Mouse (Mus musculus): ENCODE results near the gene Myl6. TPM values are rescaled to one million over a fixed set of nuclear protein-coding genes. Genes with fewer than 3 reads are reported as not detected.

The Myl6 gene
- total and polyA plus RNA-seq, 3 experiments, result 366 to 560 (median 555) TPM

- no peaks in the 10 kb centered on the region for H3K27me3 ChIP-seq (replicated peaks)
- peaks cover 34 to 62% of the 10 kb centered on the region in 2 experiments for H3K36me3 ChIP-seq (replicated peaks in 1 of 2; ENCODE audit: control insufficient read depth in 1 of 2, insufficient read depth in 1 of 2, low read length in 1 of 2)
- no peak for TF ChIP-seq ETS1 (conservative IDR thresholded peaks at IDR 0.05; ENCODE audit: low read depth, low read length)
- TF ChIP-seq CHD2 (IDR thresholded peaks at IDR 0.05; ENCODE audit: low read length), result no peak
- TF ChIP-seq SMC3 (IDR thresholded peaks at IDR 0.05; ENCODE audit: low read depth, low read length), result no peak
- no peak for TF ChIP-seq ZC3H11A (IDR thresholded peaks at IDR 0.05; ENCODE audit: low read depth, low read length)
- TF ChIP-seq USF1 (IDR thresholded peaks at IDR 0.05; ENCODE audit: low read depth, low read length), result no peak
- TF ChIP-seq MXI1 (IDR thresholded peaks at IDR 0.05; ENCODE audit: low read depth, low read length), result no peak
- no peak for TF ChIP-seq UBTF (IDR thresholded peaks at IDR 0.05; ENCODE audit: low read depth, low read length)
- TF ChIP-seq MAZ (IDR thresholded peaks at IDR 0.05; ENCODE audit: low read depth, low read length), result no peak
- no peak for TF ChIP-seq RCOR1 (conservative IDR thresholded peaks at IDR 0.05; ENCODE audit: low read depth, low read length)
- TF ChIP-seq NELFE (IDR thresholded peaks at IDR 0.05; ENCODE audit: low read depth, low read length), result no peak
- TF ChIP-seq SIN3A (IDR thresholded peaks at IDR 0.05; ENCODE audit: low read length), result no peak
- TF ChIP-seq MEF2A (IDR thresholded peaks at IDR 0.05; ENCODE audit: borderline replicate concordance, low read depth, low read length), result no peak
- TF ChIP-seq ZMIZ1 (IDR thresholded peaks at IDR 0.05; ENCODE audit: low read depth, low read length), result no peak
- no peak for TF ChIP-seq POLR2AphosphoS2 (IDR thresholded peaks at IDR 0.05; ENCODE audit: low read depth, low read length)
- H3K9ac ChIP-seq (ENCODE audit: insufficient read depth, low read depth), result no peak overlapping the region
- DNase-seq (ENCODE audit: extremely low read depth), result no peak
- no peaks in the 10 kb centered on the region for H3K9me3 ChIP-seq (replicated peaks; ENCODE audit: low read length)
- H3K27ac ChIP-seq (ENCODE audit: insufficient read depth, low read depth), result no peak overlapping the region
- dilution Hi-C loops (cut with MboI; ENCODE audit: extremely low pct_ligation_motif_present, extremely low pct_unique_long_range_greater_than_20kb, low sequenced_read_pairs), result no loop called here
- no peaks in the 10 kb centered on the region for H3K79me2 ChIP-seq (replicated peaks; ENCODE audit: control insufficient read depth, extremely low read depth, insufficient read depth, poor library complexity, severe bottlenecking)
- in situ Hi-C loops (cut with MboI; ENCODE audit: low pct_ligation_motif_present, low pct_unique_long_range_greater_than_20kb, low sequenced_read_pairs), result no loop called here
- no peak overlapping the region for H3K4me2 ChIP-seq (ENCODE audit: insufficient read depth, low read depth, poor library complexity, severe bottlenecking)
- peaks cover 0 to 17% of the 10 kb centered on the region in 2 experiments; a peak in 2 of 4 replicates for H3K4me1 ChIP-seq (ENCODE audit: control insufficient read depth in 1 of 2, insufficient read depth in 2 of 2)
- H3K4me3 ChIP-seq (replicated peaks in 1 of 3; ENCODE audit: low read depth in 2 of 3, low read length in 2 of 3, poor library complexity in 1 of 3), result no peak overlapping the region
These were observed 52.4 kb downstream of the Myl6 start for GRCm38 (mm10) chr10:128441324-128442119.

Other genes with a start within 250 kb of the Myl6 start
Only the 20 nearest of the 25 such genes appear.
- gene Il23a, start 195.4 kb downstream of the Myl6 start, total RNA-seq (2012; rRNA removed), result 1.2 and 3.6 TPM in 2 replicates
- 0.32 and 0.41 TPM in 2 replicates for gene Il23a, start 195.4 kb downstream of the Myl6 start, total RNA-seq (2014; rRNA removed)
- gene Il23a, start 195.4 kb downstream of the Myl6 start, polyA plus RNA-seq (2012; ENCODE audit: insufficient read length, low read depth), result 0.30 and 0.49 TPM in 2 replicates
- 8.1 and 11.0 TPM in 2 replicates for gene Pan2, start 190.8 kb downstream of the Myl6 start, total RNA-seq (2012; rRNA removed)
- 9.4 and 10.6 TPM in 2 replicates for gene Pan2, start 190.8 kb downstream of the Myl6 start, total RNA-seq (2014; rRNA removed)
- gene Pan2, start 190.8 kb downstream of the Myl6 start, polyA plus RNA-seq (2012; ENCODE audit: insufficient read length, low read depth), result 16.1 and 18.5 TPM in 2 replicates
- gene Cnpy2, start 171.7 kb downstream of the Myl6 start, total RNA-seq (2012; rRNA removed), result 91.0 and 111 TPM in 2 replicates
- 64.9 and 72.0 TPM in 2 replicates for gene Cnpy2, start 171.7 kb downstream of the Myl6 start, total RNA-seq (2014; rRNA removed)
- gene Cnpy2, start 171.7 kb downstream of the Myl6 start, polyA plus RNA-seq (2012; ENCODE audit: insufficient read length, low read depth), result 98.9 and 107 TPM in 2 replicates
- gene Cs, start 156.4 kb downstream of the Myl6 start, total RNA-seq (2012; rRNA removed), result 145 and 149 TPM in 2 replicates
- gene Cs, start 156.4 kb downstream of the Myl6 start, total RNA-seq (2014; rRNA removed), result 131 and 137 TPM in 2 replicates
- gene Cs, start 156.4 kb downstream of the Myl6 start, polyA plus RNA-seq (2012; ENCODE audit: insufficient read length, low read depth), result 214 and 240 TPM in 2 replicates
- gene Coq10a, start 125.1 kb downstream of the Myl6 start, total RNA-seq (2012; rRNA removed), result 8.4 and 11.1 TPM in 2 replicates
- gene Coq10a, start 125.1 kb downstream of the Myl6 start, total RNA-seq (2014; rRNA removed), result 5.7 and 7.7 TPM in 2 replicates
- gene Coq10a, start 125.1 kb downstream of the Myl6 start, polyA plus RNA-seq (2012; ENCODE audit: insufficient read length, low read depth), result 8.6 and 12.1 TPM in 2 replicates
- gene Ankrd52, start 117.0 kb downstream of the Myl6 start, total RNA-seq (2012; rRNA removed), result 15.3 and 15.8 TPM in 2 replicates
- 3.5 and 4.3 TPM in 2 replicates for gene Ankrd52, start 117.0 kb downstream of the Myl6 start, total RNA-seq (2014; rRNA removed)
- gene Ankrd52, start 117.0 kb downstream of the Myl6 start, polyA plus RNA-seq (2012; ENCODE audit: insufficient read length, low read depth), result 45.9 and 51.0 TPM in 2 replicates
- 0.21 TPM in 1 of 2 replicates, not detected in the other for gene Slc39a5, start 92.9 kb downstream of the Myl6 start, total RNA-seq (2012; rRNA removed)
- gene Slc39a5, start 92.9 kb downstream of the Myl6 start, total RNA-seq (2014; rRNA removed), result not detected in 2 replicates
- gene Slc39a5, start 92.9 kb downstream of the Myl6 start, polyA plus RNA-seq (2012; ENCODE audit: insufficient read length, low read depth), result 0.11 TPM in 1 of 2 replicates, not detected in the other
- 43.7 and 45.8 TPM in 2 replicates for gene Nabp2, start 82.7 kb downstream of the Myl6 start, total RNA-seq (2012; rRNA removed)
- 40.3 and 46.9 TPM in 2 replicates for gene Nabp2, start 82.7 kb downstream of the Myl6 start, total RNA-seq (2014; rRNA removed)
- gene Nabp2, start 82.7 kb downstream of the Myl6 start, polyA plus RNA-seq (2012; ENCODE audit: insufficient read length, low read depth), result 123 and 147 TPM in 2 replicates
- gene Rnf41, start 82.5 kb downstream of the Myl6 start, total RNA-seq (2012; rRNA removed), result 19.9 and 20.1 TPM in 2 replicates
- 15.3 and 15.9 TPM in 2 replicates for gene Rnf41, start 82.5 kb downstream of the Myl6 start, total RNA-seq (2014; rRNA removed)
- 17.4 TPM in 2 replicates for gene Rnf41, start 82.5 kb downstream of the Myl6 start, polyA plus RNA-seq (2012; ENCODE audit: insufficient read length, low read depth)
- 20.2 and 24.8 TPM in 2 replicates for gene Smarcc2, start 34.9 kb downstream of the Myl6 start, total RNA-seq (2012; rRNA removed)
- gene Smarcc2, start 34.9 kb downstream of the Myl6 start, total RNA-seq (2014; rRNA removed), result 6.1 and 7.5 TPM in 2 replicates
- gene Smarcc2, start 34.9 kb downstream of the Myl6 start, polyA plus RNA-seq (2012; ENCODE audit: insufficient read length, low read depth), result 39.8 and 42.6 TPM in 2 replicates
- 2.5 and 2.6 TPM in 2 replicates for gene Myl6b, start 4.5 kb upstream of the Myl6 start, total RNA-seq (2012; rRNA removed)
- 0.39 and 1.1 TPM in 2 replicates for gene Myl6b, start 4.5 kb upstream of the Myl6 start, total RNA-seq (2014; rRNA removed)
- gene Myl6b, start 4.5 kb upstream of the Myl6 start, polyA plus RNA-seq (2012; ENCODE audit: insufficient read length, low read depth), result 3.2 and 3.9 TPM in 2 replicates
- gene Esyt1, start 31.7 kb upstream of the Myl6 start, total RNA-seq (2012; rRNA removed), result 43.2 and 48.0 TPM in 2 replicates
- 20.2 and 20.6 TPM in 2 replicates for gene Esyt1, start 31.7 kb upstream of the Myl6 start, total RNA-seq (2014; rRNA removed)
- gene Esyt1, start 31.7 kb upstream of the Myl6 start, polyA plus RNA-seq (2012; ENCODE audit: insufficient read length, low read depth), result 33.0 and 38.2 TPM in 2 replicates
- gene Zc3h10, start 53.6 kb upstream of the Myl6 start, total RNA-seq (2012; rRNA removed), result 19.9 and 20.9 TPM in 2 replicates
- 16.2 TPM in 2 replicates for gene Zc3h10, start 53.6 kb upstream of the Myl6 start, total RNA-seq (2014; rRNA removed)
- gene Zc3h10, start 53.6 kb upstream of the Myl6 start, polyA plus RNA-seq (2012; ENCODE audit: insufficient read length, low read depth), result 14.4 and 14.6 TPM in 2 replicates
- gene Rpl41, start 55.2 kb upstream of the Myl6 start, total RNA-seq (2012; rRNA removed), result 7,686 and 8,549 TPM in 2 replicates
- gene Rpl41, start 55.2 kb upstream of the Myl6 start, total RNA-seq (2014; rRNA removed), result 2,395 and 2,709 TPM in 2 replicates
- gene Rpl41, start 55.2 kb upstream of the Myl6 start, polyA plus RNA-seq (2012; ENCODE audit: insufficient read length, low read depth), result 6,293 and 8,065 TPM in 2 replicates
- 133 and 166 TPM in 2 replicates for gene Pa2g4, start 71.8 kb upstream of the Myl6 start, total RNA-seq (2012; rRNA removed)
- 126 and 129 TPM in 2 replicates for gene Pa2g4, start 71.8 kb upstream of the Myl6 start, total RNA-seq (2014; rRNA removed)
- 550 and 650 TPM in 2 replicates for gene Pa2g4, start 71.8 kb upstream of the Myl6 start, polyA plus RNA-seq (2012; ENCODE audit: insufficient read length, low read depth)
- 12.6 and 13.2 TPM in 2 replicates for gene Erbb3, start 95.5 kb upstream of the Myl6 start, total RNA-seq (2012; rRNA removed)
- gene Erbb3, start 95.5 kb upstream of the Myl6 start, total RNA-seq (2014; rRNA removed), result 11.3 and 13.0 TPM in 2 replicates
- 7.4 and 7.7 TPM in 2 replicates for gene Erbb3, start 95.5 kb upstream of the Myl6 start, polyA plus RNA-seq (2012; ENCODE audit: insufficient read length, low read depth)
- gene Rps26, start 132.6 kb upstream of the Myl6 start, total RNA-seq (2012; rRNA removed), result 2,580 and 2,987 TPM in 2 replicates
- gene Rps26, start 132.6 kb upstream of the Myl6 start, total RNA-seq (2014; rRNA removed), result 1,667 and 1,906 TPM in 2 replicates
- 2,220 and 2,250 TPM in 2 replicates for gene Rps26, start 132.6 kb upstream of the Myl6 start, polyA plus RNA-seq (2012; ENCODE audit: insufficient read length, low read depth)
- gene Ikzf4, start 151.8 kb upstream of the Myl6 start, total RNA-seq (2012; rRNA removed), result 0.08 and 0.13 TPM in 2 replicates
- 0.09 TPM in 1 of 2 replicates, not detected in the other for gene Ikzf4, start 151.8 kb upstream of the Myl6 start, total RNA-seq (2014; rRNA removed)
- 0.57 and 1.5 TPM in 2 replicates for gene Ikzf4, start 151.8 kb upstream of the Myl6 start, polyA plus RNA-seq (2012; ENCODE audit: insufficient read length, low read depth)
- 8.3 and 10.5 TPM in 2 replicates for gene Suox, start 179.9 kb upstream of the Myl6 start, total RNA-seq (2012; rRNA removed)
- gene Suox, start 179.9 kb upstream of the Myl6 start, total RNA-seq (2014; rRNA removed), result 10.9 and 11.4 TPM in 2 replicates
- gene Suox, start 179.9 kb upstream of the Myl6 start, polyA plus RNA-seq (2012; ENCODE audit: insufficient read length, low read depth), result 9.0 TPM in 2 replicates
- gene Rab5b, start 202.1 kb upstream of the Myl6 start, total RNA-seq (2012; rRNA removed), result 22.0 and 27.4 TPM in 2 replicates
- 28.9 and 34.4 TPM in 2 replicates for gene Rab5b, start 202.1 kb upstream of the Myl6 start, total RNA-seq (2014; rRNA removed)
- gene Rab5b, start 202.1 kb upstream of the Myl6 start, polyA plus RNA-seq (2012; ENCODE audit: insufficient read length, low read depth), result 20.4 and 20.6 TPM in 2 replicates

All from CH12.LX (cell line).